Mouse (Mus musculus) right cerebral cortex, postnatal 14 days (tissue): ENCODE data around the gene Gm20388.

Experiments used
- DNase-seq: peaks from one replicate; pipeline ENCODE4 v3.0.0; 2022

Gene Gm20388

DNA sequence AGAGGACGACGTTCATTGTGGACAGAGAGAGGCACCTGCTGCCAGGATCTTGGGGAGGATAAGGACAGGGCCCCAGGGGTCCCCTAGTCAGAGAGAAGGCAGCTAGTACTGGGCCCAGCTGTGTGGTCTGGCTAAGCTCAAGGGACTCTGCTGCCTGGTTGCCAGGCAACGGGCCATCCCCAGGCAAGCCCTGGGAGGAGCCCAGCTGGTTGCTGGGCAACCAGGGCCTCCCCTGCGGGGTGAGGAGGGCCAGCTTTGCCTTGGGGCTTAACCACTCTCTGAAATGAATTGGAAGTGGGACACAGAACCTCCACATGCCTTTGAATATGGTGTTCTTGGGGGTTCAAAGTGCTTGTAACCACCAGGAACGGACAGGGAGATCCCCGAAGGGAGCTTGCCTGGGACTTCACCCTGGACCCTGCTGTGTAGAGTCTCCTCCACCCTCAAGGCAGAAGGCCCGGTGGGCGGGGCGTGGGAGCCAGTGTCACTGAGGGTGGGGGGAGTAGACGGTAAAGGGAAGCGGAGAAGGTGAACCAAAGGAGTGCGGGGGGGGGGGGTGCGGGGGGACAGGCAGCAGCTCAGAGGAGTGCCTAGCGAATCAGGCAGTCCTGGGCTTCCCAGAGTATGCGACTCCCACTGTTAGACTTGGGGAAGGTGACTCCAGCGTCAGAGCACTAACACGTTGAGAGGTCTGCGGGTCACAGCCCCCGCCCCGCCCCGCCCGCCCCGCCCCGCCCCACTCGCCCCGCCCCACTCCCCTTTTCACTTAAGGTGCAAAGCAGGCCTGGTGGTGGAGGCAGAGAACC lies 266.9 kb downstream of the Gm20388 start, which contains the start of gene Fam92b:
Fam92b (minus strand) TSS at position 149 of the 806 bp plus-strand sequence.
- DNase-seq = peak; percentile 59

- no peak for DNase-seq
Measured at GRCm38 (mm10) chr8:120178124-120178514, 267.5 kb downstream of the Gm20388 start.

- DNase-seq = peak; percentile 90
Measured at GRCm38 (mm10) chr8:120179027-120179431, 268.4 kb downstream of the Gm20388 start.

DNA sequence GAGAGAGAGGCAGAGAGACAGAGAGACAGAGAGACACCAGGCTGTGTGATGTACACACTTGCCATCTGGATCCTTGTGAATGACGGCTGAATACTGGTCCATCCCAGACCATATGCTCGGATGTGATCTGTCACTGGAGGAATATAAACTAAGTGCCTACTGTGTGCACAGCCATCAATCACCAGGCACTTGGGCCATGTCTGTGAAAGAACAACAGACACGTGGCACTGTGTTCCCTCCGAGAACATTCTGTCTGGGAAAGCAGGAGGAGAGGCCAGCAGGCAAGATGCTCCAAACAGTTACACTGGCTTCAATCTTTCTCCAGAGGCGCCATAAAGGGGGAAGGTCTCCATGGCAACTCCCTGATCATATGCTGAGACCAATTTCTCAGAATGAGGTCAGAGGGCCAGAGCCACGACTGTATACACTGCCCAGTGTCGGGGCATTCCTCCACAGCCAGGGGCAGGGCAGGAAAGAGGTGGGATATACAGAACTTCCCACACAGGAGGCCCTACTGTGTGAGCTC lies 269.9 kb downstream of the Gm20388 start:
- no peak for DNase-seq

DNA sequence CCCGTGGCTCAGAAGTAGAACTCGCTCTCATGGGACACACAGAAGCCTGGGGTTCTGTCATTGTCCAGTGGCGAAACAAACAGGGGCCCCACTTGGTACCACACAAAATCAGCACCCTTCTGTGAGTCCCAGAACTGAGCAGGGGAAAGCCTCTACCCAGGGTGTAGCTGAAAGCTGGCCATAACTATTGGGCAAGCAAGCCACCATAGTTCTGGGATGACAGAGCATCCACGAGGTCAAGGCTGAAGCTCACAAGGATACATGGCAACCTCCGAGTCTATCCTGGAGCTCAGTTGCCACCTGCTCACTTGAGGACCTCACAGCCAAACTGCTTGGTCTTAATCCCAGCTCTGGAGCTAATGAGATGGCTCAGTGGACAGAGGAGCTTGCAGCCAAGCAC lies 270.6 kb downstream of the Gm20388 start:
- DNase-seq = no peak

- DNase-seq = no peak
Measured at GRCm38 (mm10) chr8:120181861-120182414, 271.3 kb downstream of the Gm20388 start.

DNA sequence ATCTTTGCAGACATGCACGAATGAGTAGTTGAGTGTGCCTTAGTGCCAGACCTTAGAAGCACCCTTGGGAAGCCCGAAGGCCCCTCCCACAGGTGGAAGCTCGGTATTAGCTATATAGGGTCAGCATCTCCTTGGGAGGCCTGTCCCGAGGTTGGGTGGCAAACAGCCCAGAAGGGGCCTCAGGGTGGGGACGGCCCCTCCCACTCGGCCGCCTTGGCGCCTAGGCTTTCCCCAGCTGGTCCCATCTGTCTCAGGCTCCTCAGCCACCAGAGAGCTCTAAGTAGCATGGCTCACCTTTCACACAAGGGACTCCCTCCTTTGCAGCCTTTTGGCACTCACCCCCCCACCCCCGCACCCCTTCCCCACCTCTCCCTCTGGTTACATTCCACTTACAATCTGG lies 273.7 kb downstream of the Gm20388 start:
- DNase-seq = no peak

DNA sequence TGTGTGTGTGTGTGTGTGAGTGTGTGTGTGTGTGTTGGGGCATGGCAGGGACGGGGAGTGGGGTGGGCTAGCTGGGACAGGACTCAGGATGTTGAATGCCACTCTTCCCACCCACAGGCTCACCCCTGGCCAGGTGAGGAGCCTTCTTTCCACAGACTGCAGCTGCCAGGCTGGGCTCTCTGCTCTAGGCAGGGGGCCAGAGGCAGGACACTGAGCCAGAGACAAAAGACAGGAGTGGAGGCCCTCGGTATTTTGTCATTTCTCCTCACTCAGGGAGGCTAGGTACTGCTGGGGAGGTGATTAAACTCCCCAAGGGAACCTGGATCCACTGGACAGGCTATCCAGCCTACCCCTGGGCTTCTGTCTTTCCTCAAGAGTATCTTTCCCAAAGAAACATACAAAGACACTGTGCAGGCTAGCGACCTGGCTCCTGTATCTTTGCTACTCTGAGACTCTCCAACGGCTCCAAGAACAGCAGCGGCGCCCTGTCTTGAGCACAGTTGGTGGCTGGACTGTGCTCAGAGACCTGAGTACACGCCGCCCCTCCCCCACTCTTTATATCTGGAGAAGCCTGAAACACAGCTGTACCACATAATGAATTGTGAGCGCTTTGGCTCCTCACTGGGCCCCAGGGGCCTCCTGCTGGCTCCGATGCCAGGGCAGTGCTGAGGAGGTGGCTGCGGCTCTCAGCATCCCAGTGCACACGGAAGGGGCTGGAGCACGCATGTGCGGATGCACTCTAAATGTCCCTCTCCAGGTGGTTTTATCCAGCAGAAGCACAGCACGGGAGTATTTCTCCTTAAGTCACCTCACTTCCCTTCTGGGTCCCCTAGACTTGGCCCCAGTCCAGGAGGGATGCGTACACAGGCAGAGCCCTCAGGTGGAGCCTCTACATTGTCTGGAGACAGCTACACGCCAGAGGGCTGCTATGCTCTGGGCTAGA lies 274.5 kb downstream of the Gm20388 start:
- DNase-seq = no peak

DNA sequence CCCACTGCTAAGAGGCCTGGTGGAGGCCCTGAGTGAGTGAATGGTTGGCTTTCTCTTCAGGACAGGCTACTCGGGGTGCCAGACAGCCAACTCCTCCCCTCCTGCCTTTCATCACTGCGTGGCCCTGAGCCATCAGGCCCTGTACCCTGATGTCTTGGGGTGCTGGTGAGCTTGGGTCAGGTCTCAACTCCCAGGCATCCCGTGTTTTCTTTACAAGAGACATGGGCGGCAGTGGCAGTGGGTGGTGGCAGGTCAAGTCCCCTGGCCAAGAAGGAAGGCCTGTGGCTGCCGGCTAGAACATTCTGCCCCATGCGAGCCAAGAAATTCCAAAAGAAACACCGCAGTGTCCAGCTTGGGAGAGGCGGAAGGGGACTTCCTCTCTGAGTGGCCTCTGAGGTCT lies 275.8 kb downstream of the Gm20388 start:
- no peak for DNase-seq

DNA sequence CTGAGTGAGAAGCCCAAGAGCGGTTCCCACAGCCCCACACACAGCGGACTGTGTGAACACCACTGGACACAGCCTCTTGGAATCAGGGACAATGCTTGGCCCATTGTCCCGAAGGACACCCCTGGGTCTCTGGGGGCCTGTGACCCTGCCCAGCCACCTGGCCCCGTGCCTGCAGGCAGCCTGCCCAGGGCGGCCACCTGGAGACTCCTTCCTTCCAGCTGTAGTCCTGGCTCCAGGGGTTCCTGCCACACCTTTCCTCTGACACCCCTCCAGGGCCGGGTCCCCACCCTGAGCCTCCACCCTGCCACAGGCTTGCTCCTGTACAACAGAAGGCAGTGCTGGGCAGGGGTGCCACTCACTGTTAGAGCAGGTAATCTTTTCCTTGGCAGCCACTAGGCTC lies 277.9 kb downstream of the Gm20388 start:
- no peak for DNase-seq

- DNase-seq = no peak
Measured at GRCm38 (mm10) chr8:120189440-120189839, 278.8 kb downstream of the Gm20388 start.

DNA sequence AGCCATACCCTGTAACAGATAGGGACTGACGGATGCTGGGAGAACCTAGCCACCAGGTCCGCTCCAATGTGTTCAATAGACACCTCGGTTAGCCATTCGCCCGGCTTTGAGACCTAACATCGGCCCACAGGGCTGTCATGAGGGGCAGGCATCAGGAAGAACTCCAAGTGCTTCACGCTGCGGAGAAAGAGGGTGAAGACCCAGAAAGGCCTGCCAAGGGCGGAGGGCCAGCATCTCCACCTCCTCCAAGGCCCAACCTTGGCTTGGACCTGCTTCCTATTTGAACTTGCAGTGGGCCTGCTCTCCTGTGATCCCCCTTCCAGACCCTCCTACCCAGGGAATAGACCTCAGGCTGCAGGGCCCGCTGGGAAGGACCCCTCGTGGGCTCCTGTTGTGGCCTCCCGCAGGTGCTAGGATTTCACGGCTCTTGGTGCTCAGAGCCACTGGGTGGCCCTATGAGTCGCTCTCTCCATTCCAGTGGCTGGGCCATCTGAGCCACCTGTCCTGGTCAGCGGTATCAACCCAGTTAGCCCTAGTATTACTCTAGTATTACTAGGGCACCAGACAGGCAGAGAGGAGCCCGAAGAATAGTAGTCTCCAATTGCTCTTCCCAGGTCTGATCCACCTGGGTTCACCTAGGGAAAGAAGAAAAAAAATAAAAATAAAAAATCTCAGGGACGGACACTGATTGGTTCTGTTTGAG lies 279.6 kb downstream of the Gm20388 start:
- DNase-seq = no peak

DNA sequence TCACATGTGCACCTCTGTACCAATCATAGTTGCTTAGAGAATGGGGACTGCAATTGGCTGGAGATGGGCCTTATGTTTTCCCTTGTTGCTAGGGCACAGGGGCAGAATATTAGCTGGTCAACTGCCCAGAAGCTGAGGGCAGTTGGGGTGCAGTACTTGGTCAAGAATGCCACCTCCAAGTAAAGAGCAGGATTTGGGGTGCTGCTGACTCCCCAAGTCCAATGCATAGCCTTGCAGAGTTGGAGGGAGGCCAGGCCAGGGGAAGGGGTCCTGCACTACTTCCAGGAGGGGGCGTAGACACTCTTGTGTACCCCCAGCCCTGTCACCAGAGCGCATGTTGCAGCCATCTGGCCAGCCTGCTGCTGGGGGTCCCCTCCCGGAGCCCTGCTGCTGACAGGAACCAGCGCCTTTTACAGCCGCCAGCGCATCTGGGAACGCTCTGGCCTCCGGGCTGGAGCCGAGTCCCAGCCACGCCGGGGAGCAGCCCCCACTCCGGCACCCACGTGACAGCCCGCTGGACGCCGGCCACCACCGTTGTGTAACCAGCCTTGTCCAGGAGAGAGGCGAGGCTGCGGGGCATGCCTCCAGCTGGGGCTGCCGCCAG lies 280.3 kb downstream of the Gm20388 start:
- peak; percentile 83 for DNase-seq

- no peak for DNase-seq
Measured at GRCm38 (mm10) chr8:120191633-120192032, 281.0 kb downstream of the Gm20388 start.

DNA sequence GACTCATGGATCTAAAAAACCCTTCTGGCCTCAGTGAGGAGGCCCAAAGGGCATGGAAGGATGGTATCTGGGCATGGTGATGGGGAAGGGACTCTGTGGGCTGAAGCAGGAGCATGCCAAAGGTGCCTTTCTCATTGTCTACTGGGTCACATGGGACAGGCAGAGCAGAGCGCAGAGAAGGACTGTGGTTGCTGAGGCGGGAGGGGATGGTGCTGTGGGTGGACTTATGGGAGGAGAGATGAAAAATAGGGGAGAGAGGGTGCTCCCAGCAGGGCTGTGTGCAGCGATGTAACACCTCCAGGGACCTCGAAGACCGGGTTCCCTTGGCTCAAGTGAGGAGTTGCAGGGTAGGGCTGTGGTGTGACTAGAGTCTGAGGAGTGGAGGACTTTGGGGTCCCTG lies 281.5 kb downstream of the Gm20388 start:
- no peak for DNase-seq

DNA sequence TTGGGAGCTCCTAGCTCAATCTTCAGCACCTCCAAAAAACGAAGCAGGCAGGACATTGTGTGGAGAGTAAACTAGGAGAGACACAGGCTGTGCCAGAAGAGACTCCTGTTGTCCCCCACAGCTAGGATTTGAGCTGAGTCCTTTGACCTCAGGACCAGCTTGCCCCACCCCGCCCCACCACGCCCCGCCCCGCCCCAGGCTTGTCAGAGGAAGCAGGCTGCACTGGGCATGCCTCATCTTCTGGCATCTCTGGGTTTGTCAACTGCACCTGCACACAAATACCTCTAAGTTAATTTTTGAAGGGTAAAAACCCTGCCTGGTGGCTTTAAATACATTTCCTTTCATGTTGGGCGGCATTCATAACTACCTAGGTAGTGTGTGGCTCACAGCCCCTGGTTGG lies 290.7 kb downstream of the Gm20388 start:
- DNase-seq = no peak

DNA sequence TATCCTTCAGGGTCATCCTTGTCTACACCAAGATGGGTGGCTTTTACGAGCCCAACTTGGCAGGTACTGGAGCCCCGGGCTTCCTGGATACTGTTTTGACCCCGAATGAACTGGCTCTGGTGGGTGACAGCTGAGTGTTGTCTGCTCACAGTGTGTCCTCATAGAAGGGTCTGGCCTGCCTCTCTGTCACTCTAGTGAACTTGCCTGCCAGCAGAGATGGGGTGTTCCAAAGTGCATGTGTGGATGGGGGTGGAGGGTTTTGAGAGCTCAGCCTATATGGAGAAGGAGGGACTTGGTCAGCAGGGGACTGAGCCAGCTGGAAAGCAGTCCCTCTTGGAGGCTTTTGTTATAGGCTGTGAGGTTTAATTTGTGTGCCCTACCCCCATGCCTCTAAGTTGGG lies 291.9 kb downstream of the Gm20388 start:
- DNase-seq = no peak

DNA sequence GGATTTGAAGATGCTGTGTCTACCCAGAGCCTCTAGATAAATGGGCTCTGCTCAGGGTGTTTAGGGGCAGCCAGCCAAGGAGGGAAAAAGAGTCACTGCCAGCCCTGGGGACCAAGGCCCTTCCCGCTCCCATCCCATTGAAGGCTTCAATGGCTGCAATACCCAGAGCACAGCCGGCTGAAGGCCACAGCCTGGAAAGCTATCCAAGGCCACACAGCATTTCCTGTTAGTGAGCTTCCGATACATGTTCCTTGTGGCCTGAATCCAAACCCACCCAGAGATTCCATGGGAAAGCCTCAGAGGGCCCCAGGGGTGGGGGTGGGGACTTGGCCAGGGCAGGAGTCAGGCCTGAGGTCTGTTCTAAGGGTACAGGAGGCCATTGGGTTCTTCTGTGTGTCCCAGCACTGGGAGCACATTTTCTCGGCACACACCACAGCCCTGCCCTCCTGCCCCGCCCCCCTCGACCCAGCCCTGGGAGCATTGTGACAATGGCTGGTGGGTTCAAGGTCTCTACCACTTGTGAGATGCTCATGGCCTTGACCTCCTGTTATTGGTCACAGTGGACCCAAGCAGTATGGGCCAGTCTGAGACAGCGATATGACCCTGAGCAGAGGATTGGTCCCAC lies 294.2 kb downstream of the Gm20388 start:
- DNase-seq = no peak

DNA sequence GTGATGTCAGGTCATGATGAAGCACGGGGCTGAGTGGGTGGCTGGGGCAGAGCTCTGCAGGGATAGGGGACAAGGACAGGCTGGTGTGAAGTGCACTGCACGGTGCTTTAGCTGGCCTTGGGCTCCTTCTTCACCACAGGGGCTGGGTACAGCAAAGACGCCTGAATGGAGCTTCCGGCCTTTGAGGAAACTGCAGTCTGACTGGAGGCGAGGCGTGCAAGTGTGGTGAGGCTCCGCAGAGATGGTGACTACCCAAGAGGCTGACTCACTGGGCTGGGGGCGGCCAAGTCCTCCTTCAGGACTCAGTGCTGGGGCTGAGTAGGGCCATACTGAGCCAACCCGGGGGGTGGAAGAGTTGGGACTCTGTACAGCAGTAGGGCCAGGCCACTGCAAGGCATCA lies 295.3 kb downstream of the Gm20388 start:
- DNase-seq = no peak

DNA sequence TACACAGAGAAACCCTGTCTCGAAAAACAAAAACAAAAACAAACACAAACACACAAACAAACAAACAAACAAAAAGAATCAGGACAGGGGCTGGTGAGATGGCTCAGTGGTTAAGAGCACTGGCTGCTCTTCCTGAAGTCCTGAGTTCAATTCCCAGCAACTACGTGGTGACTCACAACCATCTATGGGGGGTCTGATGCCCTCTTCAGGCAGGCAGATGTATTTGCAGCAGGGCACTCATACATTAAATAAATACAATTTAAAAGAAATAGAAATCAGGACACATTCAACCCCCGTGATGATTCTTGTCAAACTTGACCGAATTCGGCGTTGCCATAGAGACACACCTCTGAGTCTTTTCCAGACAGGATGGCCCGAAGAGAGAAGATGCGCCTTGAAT lies 296.7 kb downstream of the Gm20388 start:
- DNase-seq = no peak

DNA sequence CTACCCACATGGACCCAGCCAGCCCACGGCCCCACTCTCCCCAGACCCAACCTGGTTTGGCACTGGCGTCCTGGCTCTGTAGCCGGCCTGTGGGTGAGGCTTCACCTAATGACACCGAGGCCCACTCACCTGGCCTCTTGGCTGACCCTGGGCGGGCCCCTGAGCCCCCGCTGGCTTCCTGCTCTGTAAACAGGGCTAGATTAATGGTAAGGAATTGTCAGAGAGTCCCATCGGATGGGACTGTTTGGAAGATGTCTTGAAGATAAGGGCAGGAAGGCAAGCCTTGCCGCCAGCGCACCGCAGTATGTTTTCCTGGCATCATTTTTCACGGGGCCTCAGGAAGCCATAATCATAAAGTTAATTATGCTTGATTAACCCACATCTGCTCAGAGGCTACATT lies 297.5 kb downstream of the Gm20388 start:
- DNase-seq = no peak

- no peak for DNase-seq
Measured at GRCm38 (mm10) chr8:120211345-120211744, 300.7 kb downstream of the Gm20388 start.
